Mouse (Mus musculus): ENCODE data around the gene Man1b1. TPM values are rescaled to one million over a fixed set of nuclear protein-coding genes. Genes with fewer than 3 reads are reported as not detected.

Man1b1 gene
- total and polyA plus RNA-seq, 3 experiments = 13.5 to 59.9 (median 53.6) TPM

Other genes with a start within 250 kb of the Man1b1 start
Only the 30 nearest of the 37 such genes appear.
- 1 to 10 TPM; 1.9 to 3.6 TPM for gene Nrarp, start 151.6 kb upstream of the Man1b1 start, total RNA-seq (2021)
- gene Nrarp, start 151.6 kb upstream of the Man1b1 start, polyA plus RNA-seq (2012; rRNA removed) = 12.0 and 19.0 TPM in 2 replicates
- gene Tor4a, start 135.5 kb upstream of the Man1b1 start, total RNA-seq (2021) = 10 to 100 TPM; 21.9 to 24.2 TPM
- 51.3 and 60.0 TPM in 2 replicates for gene Tor4a, start 135.5 kb upstream of the Man1b1 start, polyA plus RNA-seq (2012; rRNA removed)
- 10 to 100 TPM; 36.3 to 57.4 TPM for gene Nelfb, start 120.8 kb upstream of the Man1b1 start, total RNA-seq (2021)
- gene Nelfb, start 120.8 kb upstream of the Man1b1 start, polyA plus RNA-seq (2012; rRNA removed) = 37.5 and 38.2 TPM in 2 replicates
- gene Stpg3, start 117.7 kb upstream of the Man1b1 start, total RNA-seq (2021) = not detected
- not detected in 2 replicates for gene Stpg3, start 117.7 kb upstream of the Man1b1 start, polyA plus RNA-seq (2012; rRNA removed)
- not detected for gene Fam166a, start 113.6 kb upstream of the Man1b1 start, total RNA-seq (2021)
- gene Fam166a, start 113.6 kb upstream of the Man1b1 start, polyA plus RNA-seq (2012; rRNA removed) = 0.15 and 0.16 TPM in 2 replicates
- 100 to 1,000 TPM; 303 to 312 TPM for gene Tubb4b, start 107.6 kb upstream of the Man1b1 start, total RNA-seq (2021)
- 210 and 267 TPM in 2 replicates for gene Tubb4b, start 107.6 kb upstream of the Man1b1 start, polyA plus RNA-seq (2012; rRNA removed)
- not detected for gene Slc34a3, start 98.0 kb upstream of the Man1b1 start, total RNA-seq (2021)
- not detected in 2 replicates for gene Slc34a3, start 98.0 kb upstream of the Man1b1 start, polyA plus RNA-seq (2012; rRNA removed)
- not detected for gene Rnf224, start 95.6 kb upstream of the Man1b1 start, total RNA-seq (2021)
- not detected in 2 replicates for gene Rnf224, start 95.6 kb upstream of the Man1b1 start, polyA plus RNA-seq (2012; rRNA removed)
- gene Rnf208, start 90.1 kb upstream of the Man1b1 start, total RNA-seq (2021) = 1 to 10 TPM; 6.7 to 8.5 TPM
- gene Rnf208, start 90.1 kb upstream of the Man1b1 start, polyA plus RNA-seq (2012; rRNA removed) = 25.8 and 36.4 TPM in 2 replicates
- gene Cysrt1, start 89.9 kb upstream of the Man1b1 start, total RNA-seq (2021) = not detected
- gene Cysrt1, start 89.9 kb upstream of the Man1b1 start, polyA plus RNA-seq (2012; rRNA removed) = 0.12 TPM in 1 of 2 replicates, not detected in the other
- 1 to 10 TPM; 3.1 to 3.2 TPM for gene AL732309.1, start 85.5 kb upstream of the Man1b1 start, total RNA-seq (2021)
- 21.7 and 22.6 TPM in 2 replicates for gene AL732309.1, start 85.5 kb upstream of the Man1b1 start, polyA plus RNA-seq (2012; rRNA removed)
- 10 to 100 TPM; 23.9 to 32.0 TPM for gene Tmem203, start 76.9 kb upstream of the Man1b1 start, total RNA-seq (2021)
- gene Tmem203, start 76.9 kb upstream of the Man1b1 start, polyA plus RNA-seq (2012; rRNA removed) = 114 and 116 TPM in 2 replicates
- 10 to 100 TPM in 1 of 2 experiments, 1 to 10 TPM in 1; 10.0 to 13.1 TPM for gene Tprn, start 69.7 kb upstream of the Man1b1 start, total RNA-seq (2021)
- 13.6 and 14.6 TPM in 2 replicates for gene Tprn, start 69.7 kb upstream of the Man1b1 start, polyA plus RNA-seq (2012; rRNA removed)
- 10 to 100 TPM; 37.6 to 46.1 TPM for gene Ssna1, start 59.9 kb upstream of the Man1b1 start, total RNA-seq (2021)
- 55.2 and 62.1 TPM in 2 replicates for gene Ssna1, start 59.9 kb upstream of the Man1b1 start, polyA plus RNA-seq (2012; rRNA removed)
- 10 to 100 TPM; 78.8 to 82.7 TPM for gene Anapc2, start 59.9 kb upstream of the Man1b1 start, total RNA-seq (2021)
- gene Anapc2, start 59.9 kb upstream of the Man1b1 start, polyA plus RNA-seq (2012; rRNA removed) = 93.1 and 110 TPM in 2 replicates
- gene Tmem210, start 44.2 kb upstream of the Man1b1 start, total RNA-seq (2021) = not detected
- not detected in 2 replicates for gene Tmem210, start 44.2 kb upstream of the Man1b1 start, polyA plus RNA-seq (2012; rRNA removed)
- gene Lrrc26, start 42.4 kb upstream of the Man1b1 start, total RNA-seq (2021) = not detected
- not detected in 2 replicates for gene Lrrc26, start 42.4 kb upstream of the Man1b1 start, polyA plus RNA-seq (2012; rRNA removed)
- 10 to 100 TPM in 1 of 2 experiments, 1 to 10 TPM in 1; 8.3 to 13.3 TPM for gene Grin1, start 13.2 kb upstream of the Man1b1 start, total RNA-seq (2021)
- gene Grin1, start 13.2 kb upstream of the Man1b1 start, polyA plus RNA-seq (2012; rRNA removed) = 15.3 and 16.4 TPM in 2 replicates
- 10 to 100 TPM; 34.2 to 38.5 TPM for gene Dpp7, start 24.0 kb downstream of the Man1b1 start, total RNA-seq (2021)
- gene Dpp7, start 24.0 kb downstream of the Man1b1 start, polyA plus RNA-seq (2012; rRNA removed) = 47.1 and 55.0 TPM in 2 replicates
- 10 to 100 TPM; 15.0 to 22.7 TPM for gene Uap1l1, start 33.3 kb downstream of the Man1b1 start, total RNA-seq (2021)
- gene Uap1l1, start 33.3 kb downstream of the Man1b1 start, polyA plus RNA-seq (2012; rRNA removed) = 28.4 and 41.5 TPM in 2 replicates
- under 1 TPM in 1 of 2 experiments, not detected in 1; 0.23 TPM for gene Sapcd2, start 40.0 kb downstream of the Man1b1 start, total RNA-seq (2021)
- gene Sapcd2, start 40.0 kb downstream of the Man1b1 start, polyA plus RNA-seq (2012; rRNA removed) = 3.9 and 4.4 TPM in 2 replicates
- gene Entpd2, start 63.5 kb downstream of the Man1b1 start, total RNA-seq (2021) = 1 to 10 TPM; 3.7 to 7.2 TPM
- 21.1 and 24.7 TPM in 2 replicates for gene Entpd2, start 63.5 kb downstream of the Man1b1 start, polyA plus RNA-seq (2012; rRNA removed)
- 100 to 1,000 TPM; 128 to 145 TPM for gene Npdc1, start 67.0 kb downstream of the Man1b1 start, total RNA-seq (2021)
- gene Npdc1, start 67.0 kb downstream of the Man1b1 start, polyA plus RNA-seq (2012; rRNA removed) = 685 and 775 TPM in 2 replicates
- gene Fut7, start 90.9 kb downstream of the Man1b1 start, total RNA-seq (2021) = under 1 TPM in 1 of 2 experiments, not detected in 1; 0.24 TPM
- 0.10 and 0.40 TPM in 2 replicates for gene Fut7, start 90.9 kb downstream of the Man1b1 start, polyA plus RNA-seq (2012; rRNA removed)
- 10 to 100 TPM; 32.1 to 42.7 TPM for gene Abca2, start 96.4 kb downstream of the Man1b1 start, total RNA-seq (2021)
- gene Abca2, start 96.4 kb downstream of the Man1b1 start, polyA plus RNA-seq (2012; rRNA removed) = 86.8 and 118 TPM in 2 replicates
- under 1 TPM in 1 of 2 experiments, not detected in 1; 0.66 TPM for gene Clic3, start 124.5 kb downstream of the Man1b1 start, total RNA-seq (2021)
- 1.6 and 3.4 TPM in 2 replicates for gene Clic3, start 124.5 kb downstream of the Man1b1 start, polyA plus RNA-seq (2012; rRNA removed)
- 10 to 100 TPM; 33.3 to 35.2 TPM for gene Paxx, start 128.8 kb downstream of the Man1b1 start, total RNA-seq (2021)
- gene Paxx, start 128.8 kb downstream of the Man1b1 start, polyA plus RNA-seq (2012; rRNA removed) = 85.9 and 124 TPM in 2 replicates
- 1 to 10 TPM; 2.5 to 2.7 TPM for gene Ptgds, start 137.7 kb downstream of the Man1b1 start, total RNA-seq (2021)
- 4.9 and 5.6 TPM in 2 replicates for gene Ptgds, start 137.7 kb downstream of the Man1b1 start, polyA plus RNA-seq (2012; rRNA removed)
- not detected for gene Lcn12, start 161.6 kb downstream of the Man1b1 start, total RNA-seq (2021)
- gene Lcn12, start 161.6 kb downstream of the Man1b1 start, polyA plus RNA-seq (2012; rRNA removed) = not detected in 2 replicates
- 10 to 100 TPM; 83.9 to 89.5 TPM for gene Fbxw5, start 168.4 kb downstream of the Man1b1 start, total RNA-seq (2021)
- gene Fbxw5, start 168.4 kb downstream of the Man1b1 start, polyA plus RNA-seq (2012; rRNA removed) = 34.4 and 64.3 TPM in 2 replicates